Mouse (Mus musculus) skeletal muscle tissue, adult 2 months (tissue): ENCODE results near the gene Pilrb2.

Source experiments
- DNase-seq: peaks from one replicate; pipeline ENCODE4 v3.0.0-alpha.2; 2012; ENCODE audit warnings: low read depth, low spot score

Gene Pilrb2

DNA sequence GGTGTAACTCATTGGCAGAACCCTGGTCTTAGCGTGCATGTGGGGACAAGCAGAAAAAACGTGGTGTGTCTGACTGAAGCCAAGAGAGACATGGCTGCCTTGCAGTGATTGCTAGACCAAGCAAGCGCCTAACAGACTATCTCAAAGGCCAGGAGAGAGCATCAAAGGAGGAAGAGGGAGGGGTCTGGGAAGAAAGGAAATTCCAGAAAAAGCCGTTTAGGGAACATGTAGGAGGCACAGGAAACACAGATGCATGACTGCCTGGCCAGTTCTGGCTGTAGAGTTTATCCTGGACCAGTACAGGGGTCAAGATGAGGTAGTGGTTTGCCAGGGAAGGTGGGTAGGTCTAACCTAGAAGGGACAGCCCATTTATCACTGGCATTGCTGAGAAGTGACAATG lies 38.1 kb downstream of the Pilrb2 start:
- no peak for DNase-seq

DNA sequence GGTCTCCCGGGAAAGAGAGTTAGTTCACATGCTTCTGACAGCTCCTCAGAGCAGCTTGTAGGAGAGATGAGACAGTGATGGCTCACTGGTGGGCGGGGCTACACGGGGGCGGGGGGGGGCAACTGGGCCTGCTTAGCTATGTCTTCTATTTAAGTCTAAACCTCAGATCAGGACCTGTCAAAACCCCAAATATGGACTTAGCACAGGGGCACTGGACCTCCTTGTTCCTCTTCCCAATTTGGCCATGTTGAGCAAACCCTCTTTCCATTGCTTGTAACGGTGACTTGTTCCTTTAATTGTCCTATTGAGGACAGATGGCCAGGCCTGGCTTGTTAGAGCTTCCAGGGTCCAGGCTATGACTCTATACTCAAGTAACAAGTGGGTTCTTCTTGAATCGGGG lies 40.1 kb downstream of the Pilrb2 start:
- no peak for DNase-seq

DNA sequence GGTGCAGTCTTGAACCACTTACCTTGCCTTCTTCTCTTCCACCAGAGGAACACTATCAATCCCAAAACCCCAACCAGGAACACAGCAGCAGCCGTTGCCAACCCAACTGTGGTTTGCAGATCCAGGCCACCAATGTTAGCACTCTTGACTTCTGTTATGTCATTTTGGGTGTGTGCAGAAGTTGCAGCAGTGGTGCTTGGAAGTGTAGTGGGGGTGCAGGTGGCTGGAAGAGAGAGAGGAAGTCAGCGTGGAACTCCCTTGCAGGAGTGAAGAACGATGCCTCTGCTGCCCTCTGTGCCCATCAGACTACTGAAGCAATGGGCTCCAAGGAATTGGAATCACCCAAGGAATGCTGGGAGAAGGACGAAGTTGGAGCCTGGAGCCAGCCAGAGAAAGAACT lies 40.5 kb downstream of the Pilrb2 start:
- no peak for DNase-seq

DNA sequence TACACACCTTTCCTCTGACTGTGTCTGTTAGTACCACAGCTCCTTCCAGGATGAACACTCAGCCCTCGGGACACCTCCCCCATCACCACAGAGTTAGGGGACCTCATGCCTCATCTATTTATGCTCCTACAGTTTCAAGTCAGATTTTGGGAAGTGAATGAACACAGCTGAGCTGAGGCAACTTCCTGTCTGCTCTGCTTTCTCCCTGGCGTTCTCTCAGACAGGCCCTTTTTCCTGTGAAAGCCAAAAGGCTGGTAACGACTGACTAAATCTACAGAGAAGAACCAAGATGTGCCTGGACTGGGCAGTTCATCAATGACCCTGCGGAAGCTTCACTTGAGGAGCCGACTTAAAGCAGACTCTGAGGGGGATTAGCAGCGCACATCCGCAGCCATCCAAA lies 41.4 kb downstream of the Pilrb2 start:
- no peak for DNase-seq

DNA sequence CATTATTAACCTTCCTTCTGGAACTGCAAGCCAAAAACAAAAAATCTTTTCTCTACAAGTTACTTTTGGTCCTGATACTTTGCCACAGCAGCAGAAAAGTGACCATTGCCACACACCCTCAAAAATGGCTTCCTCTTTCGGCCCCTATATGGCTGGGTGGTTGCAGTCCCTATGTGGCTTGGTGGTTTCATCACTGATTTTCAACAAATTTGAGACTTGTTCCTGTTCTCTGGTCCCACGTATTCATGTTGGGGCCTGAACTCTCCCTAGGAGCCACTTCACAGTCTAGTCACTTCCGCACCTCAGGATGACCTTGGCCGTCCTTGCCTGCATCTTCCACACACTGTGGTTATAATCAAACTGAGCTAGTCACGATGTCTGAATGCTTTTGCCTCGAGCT lies 42.9 kb downstream of the Pilrb2 start:
- DNase-seq: no peak

DNA sequence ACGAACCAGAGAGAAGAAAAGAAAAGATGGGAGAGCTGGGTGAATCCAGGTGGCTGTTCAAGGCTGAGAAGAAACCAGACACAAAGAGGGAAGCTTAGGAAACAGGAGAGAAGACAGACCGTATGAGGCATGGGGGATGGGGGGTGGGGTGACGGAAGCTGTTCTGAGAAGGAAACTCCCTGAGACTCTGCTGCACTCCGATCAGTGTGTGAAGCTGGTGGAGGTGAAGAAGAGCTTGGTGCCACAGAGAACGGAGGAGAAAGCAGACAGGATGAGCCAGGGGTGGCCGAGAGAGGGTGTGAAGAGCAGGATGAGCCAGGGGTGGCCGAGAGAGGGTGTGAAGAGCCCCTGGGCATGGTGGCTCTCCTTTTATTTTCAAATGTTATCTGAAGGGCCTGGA lies 45.2 kb downstream of the Pilrb2 start:
- no peak for DNase-seq

DNA sequence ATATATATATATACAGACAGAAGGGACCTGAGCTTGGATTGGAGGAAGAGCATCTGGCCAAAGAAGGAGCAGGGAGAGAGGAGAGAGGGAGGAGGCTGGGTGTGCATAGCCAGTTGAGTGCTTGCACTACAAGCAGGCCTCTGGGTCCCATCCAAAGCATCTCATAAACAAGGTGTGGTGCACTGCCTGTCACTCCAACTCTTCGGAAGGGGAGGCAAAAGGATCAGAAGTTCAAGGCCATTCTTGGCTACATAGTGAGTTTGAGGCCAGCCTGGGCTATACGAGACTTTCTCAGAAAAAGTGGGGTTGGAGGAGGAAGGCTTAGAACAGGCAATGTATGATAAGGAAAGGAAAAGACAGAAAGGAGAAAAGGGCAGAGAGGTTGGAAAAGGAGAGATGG lies 45.6 kb downstream of the Pilrb2 start:
- DNase-seq: no peak

DNA sequence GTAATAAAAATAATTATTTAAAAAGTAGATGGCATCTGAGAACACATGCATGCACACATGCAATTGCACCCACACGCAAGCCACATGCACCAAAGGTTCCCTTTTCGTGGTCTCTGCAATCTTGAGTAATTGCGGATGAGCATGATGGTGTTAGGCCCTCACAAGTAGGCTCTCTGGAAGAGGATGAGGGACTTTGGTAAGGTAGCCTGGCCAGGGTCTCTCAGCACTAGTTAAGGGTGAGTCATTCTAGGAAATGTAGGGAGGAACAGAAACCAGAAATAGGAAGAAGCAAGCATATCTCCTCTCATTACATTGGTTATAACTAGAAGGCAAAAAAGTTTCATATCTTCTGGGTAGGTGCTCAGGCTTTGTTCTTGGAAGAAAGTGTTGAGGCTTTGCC lies 46.6 kb downstream of the Pilrb2 start:
- no peak for DNase-seq

DNA sequence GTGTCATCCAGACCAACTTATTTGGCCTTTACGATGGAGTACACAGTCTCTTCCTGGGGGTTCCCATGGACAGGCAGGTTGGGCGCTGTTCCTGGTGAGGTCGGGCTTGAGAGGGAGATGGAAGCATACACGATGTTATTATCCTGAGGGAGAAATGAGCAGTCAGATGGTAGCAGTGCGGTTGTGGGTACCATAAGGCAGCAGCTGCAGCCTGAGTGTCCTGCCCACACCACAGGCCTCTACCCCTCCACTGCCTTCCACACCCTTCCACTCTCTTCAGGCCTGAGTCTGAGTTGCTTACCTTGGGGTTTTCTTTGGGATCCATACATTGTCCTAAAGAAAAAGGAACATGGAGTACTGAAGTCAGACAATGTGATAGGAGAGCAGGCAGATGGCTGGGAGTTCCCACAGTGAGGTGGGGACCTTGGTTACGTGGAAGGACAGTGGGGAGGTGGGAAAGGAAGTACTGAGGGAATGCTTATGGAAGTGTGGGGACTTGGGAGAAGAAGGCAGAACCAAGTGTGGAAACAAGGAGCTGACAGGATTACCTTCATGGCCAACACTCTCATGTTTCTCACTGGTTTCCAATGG lies 48.1 kb downstream of the Pilrb2 start:
- DNase-seq: no peak

DNA sequence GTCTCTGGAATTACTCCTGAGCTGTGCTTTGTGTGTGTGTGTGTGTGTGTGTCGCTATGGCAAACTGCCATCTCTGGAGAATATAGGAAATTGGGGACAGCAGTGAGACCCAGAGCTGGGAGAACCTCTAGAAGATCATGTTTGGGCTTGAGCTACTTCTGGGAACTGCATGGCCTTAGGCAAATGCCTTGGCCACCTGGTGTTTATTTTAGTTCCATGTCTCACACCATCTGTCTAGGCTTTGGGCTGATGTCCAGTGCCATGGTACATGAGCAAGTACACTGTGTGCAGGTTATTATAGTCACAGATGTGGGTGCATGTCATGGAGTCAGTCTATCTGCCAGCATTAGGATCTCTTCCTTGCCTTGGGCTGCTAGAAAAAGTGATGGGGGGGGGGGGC lies 49.0 kb downstream of the Pilrb2 start:
- DNase-seq: peak; percentile 29

DNA sequence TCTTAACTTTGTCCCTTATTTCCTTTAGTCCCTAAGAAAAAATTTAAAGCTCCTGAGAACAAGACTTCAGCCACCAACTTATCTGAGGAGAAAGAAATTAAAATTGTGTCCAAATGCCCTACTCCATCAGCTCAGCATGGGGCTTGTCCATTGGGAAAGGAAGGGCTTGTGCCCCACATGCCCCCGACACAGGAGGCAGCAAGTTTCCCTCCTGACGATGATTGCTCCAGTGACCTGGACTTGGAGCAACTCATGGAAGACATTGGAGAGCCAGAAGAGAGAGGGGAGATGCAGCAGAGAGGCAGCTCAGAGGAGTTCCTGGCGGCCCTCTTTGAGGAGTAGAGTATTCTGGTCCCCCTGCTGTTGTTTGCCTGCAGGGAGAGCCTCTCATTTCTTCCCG lies 49.5 kb downstream of the Pilrb2 start:
- DNase-seq: no peak

DNA sequence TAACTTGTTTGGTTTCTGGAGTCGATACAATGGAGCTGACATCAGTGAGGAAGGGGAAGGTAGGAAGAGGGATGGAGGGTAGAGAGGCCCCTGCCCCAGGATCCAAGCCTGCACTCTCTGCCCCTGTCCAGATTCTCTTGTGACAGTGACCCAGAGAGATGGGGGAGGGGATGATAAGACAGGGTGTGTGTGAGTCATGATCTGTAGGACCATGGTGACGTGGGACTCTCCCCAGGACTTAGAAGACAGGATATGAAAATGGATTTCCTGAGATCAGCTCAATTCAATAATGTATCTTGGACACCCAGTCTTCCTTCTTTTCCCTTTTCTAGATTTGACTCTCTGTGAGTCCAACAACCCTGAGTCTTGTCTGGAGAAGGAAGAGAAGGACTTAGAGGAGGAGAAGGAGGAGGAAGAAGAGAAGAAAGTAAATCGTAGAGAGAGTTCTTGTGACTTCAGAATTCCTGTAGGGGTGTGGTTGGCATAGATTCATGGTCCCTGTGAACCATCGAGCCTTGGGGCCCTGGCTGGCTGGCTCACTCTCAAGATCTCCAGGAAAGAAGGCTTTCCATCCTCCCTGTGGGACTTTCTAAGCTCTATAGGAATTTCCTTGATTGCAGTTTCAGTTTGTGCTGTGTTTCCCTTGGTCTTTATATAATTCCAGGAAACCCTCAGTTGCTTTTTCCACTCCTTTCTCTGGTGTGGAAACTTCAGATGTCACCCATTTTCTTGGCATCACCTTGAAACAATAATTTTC lies 54.0 kb downstream of the Pilrb2 start:
- no peak for DNase-seq
